Mouse (Mus musculus): ENCODE measurements around the gene Rtn4rl1. TPM values are rescaled to one million over a fixed set of nuclear protein-coding genes. Genes with fewer than 3 reads are reported as not detected.

The Rtn4rl1 gene
- polyA plus RNA-seq, 1 experiment, result 0.02 TPM

DNA sequence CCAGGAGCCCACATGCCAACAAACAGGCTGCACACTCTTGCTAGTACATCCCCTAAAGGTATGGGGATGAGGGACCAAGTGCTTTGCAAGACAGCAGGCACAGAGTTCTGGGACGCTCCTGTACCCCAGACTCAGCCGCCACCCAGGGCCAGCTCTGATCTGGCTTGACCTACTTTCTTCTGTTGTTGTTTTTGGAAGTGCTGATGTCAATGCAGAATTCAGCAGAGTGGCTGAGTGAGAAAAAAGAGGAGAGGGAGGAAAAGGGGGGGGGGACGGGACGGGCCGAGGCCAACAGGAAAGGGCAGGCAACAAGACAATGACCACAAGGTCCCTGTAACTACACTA, 86.5 kb downstream of the Rtn4rl1 start:
- TF ChIP-seq GATA1 (IDR thresholded peaks at IDR 0.05; ENCODE audit: low read length), result no peak

DNA sequence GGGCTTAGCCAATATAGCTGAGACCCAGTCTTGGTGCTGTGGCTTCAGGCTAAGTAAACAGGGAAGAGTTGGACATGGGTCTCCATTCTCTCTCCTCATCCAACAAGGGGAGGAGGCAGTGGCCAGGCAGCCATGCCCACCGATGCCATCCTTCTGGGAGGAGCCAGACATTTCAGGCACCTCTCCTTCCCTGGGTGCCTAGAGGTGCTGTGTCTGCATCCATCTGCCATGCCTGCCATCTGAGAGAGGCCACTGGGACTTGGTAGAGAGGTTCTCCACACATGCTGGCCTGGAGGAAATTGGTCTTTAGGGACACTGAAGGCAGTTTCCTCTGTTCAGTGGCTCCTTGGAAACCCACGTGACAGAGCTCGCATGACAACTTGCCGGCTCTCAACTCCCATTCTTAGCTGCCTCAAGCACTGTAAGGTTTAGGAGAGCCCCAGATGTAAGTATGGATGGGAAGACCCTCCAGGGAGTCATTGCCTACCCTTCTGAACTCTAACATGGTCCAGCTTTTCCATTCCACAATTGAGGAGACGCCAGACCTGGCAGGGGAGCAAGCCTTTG, 86.9 kb downstream of the Rtn4rl1 start:
- TF ChIP-seq GATA1 (IDR thresholded peaks at IDR 0.05; ENCODE audit: low read length), result no peak

DNA sequence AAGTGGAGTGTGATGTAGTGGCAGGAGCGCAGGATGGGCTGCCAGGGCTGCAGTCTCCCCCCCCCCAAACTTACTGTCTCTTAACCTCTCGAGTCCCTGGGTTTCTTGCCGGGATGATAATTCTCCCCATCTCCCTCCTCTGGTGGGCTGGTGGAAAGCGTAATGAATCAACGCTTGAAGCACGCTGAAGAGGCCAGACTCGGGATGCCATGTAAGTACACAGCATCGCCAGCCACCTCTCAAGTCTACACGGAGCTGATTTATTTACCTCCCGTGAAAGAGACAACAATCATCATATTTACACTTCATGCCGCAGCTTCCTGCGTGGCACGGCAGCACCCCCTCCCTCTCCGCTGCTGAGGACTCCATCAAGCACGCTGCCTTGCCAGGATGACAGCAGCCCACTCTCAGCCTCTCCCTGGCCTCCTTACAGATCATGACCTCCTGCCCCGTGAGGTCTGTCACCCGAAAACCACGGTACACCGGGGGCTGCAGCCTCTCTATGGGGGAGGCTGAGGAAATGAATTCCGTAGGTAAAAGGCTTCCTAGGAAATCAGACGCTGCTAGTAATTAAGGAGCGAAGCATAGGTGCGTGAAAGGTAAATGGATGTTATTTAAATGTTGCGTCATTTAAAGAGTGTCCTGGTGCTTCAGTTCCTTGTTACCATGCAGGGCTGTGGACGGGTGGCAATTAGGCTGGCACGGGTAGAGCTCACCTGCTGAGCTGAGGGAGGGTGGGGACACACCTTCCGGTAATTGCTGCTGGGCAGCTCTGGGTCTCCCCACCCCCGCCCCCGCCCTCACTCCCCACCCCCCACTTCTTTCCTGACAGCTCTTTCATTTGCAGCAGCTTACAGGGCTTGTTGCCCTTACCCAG, 88.0 kb downstream of the Rtn4rl1 start:
- TF ChIP-seq GATA1 (IDR thresholded peaks at IDR 0.05; ENCODE audit: low read length), result no peak

DNA sequence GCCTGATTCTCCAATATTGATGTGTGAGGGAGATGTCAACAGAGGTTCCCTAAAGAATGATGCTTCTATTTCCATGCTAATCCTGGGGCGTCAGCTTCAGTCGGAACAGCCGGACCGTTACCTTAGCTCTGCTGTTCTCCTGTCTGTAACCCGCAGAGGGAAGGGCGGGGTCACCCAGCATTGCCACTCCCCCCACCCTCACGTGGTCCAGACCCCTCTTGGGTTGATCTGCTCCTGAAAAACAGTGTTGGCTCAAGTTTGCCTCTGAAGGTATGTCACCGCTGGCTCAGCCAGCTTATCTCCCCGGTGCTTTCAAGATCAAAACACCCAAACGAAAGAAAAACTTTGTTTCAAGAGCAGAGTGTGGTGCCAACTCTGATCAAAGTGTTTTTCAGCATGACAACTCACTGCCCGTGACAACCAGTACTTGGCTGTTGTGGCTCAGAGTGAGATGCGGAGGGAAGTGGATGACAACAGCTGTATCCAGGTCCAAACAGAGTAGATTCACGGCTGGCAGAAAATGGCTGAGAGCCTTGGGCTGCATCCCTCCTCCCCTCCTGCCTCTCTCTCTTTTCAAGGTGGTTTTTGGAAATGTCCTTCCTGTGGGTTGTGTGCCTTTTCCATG, 89.0 kb downstream of the Rtn4rl1 start:
- no peak for TF ChIP-seq GATA1 (IDR thresholded peaks at IDR 0.05; ENCODE audit: low read length)

DNA sequence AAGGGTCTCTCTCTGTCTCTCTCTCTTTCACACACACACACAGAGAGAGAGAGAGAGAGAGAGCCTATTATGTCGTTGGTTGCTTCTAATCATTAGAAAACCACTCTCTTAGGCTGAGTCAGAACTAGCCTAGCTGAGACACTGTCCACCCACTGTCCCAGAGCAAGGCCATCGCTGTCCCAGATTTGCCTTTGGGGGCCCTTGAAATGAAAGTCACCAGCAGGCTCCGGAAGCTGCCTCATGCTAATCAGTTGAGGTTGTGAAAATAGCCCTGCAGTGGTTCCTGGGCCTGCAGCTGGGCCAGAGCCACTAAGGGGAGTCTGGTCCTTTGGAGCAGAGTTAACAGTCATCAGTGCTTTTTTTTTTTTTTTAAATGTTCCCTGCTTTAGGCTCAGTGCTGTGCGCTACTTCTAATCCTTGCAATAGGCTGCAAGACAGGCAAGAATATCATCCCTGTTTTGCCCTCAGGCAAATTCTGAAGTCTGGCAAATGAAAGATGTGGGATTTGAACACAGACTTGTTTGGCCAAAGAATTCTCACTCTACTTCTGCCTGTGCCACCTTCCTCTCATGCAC, 92.4 kb downstream of the Rtn4rl1 start:
- TF ChIP-seq GATA1 (IDR thresholded peaks at IDR 0.05; ENCODE audit: low read length), result no peak

DNA sequence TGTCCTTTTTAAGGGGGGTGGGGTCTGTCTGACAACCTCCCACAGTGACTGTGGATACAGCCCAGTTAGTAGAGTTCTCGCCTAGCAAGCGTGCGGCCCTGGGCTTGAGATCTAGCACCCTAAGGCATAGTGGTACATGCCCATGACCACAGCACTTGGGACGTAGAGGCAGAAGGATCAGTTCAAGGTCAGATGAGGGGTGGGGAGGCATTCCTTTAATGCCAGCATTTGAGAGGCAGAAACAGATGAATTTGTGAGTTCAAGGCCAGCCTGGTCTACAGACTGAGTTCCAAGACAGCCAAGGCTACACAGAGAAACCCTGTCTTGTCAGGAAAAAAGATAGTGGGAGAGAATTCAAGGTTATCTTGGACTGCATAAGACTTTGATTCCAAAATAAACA, 93.3 kb downstream of the Rtn4rl1 start:
- TF ChIP-seq GATA1 (IDR thresholded peaks at IDR 0.05; ENCODE audit: low read length), result no peak

DNA sequence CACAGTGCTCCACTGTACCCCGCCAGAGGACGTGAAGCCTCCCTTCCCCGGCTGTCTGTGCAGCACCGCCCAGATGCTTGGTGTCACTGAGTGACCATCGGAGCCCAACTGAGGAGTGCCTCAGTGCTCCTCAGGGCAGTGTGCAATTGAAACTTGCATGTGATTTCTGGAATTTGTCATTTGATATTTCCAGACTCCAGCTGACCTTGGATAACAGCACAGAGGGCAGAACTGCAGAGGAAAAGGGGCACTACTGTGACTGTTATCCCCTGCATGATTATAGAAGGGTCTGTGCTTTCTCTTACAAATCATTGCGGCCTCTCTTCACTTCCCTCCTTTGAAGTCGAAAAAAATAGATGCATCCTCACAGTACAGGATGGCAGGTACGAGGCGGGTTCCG, 94.4 kb downstream of the Rtn4rl1 start:
- TF ChIP-seq GATA1 (IDR thresholded peaks at IDR 0.05; ENCODE audit: low read length), result no peak

DNA sequence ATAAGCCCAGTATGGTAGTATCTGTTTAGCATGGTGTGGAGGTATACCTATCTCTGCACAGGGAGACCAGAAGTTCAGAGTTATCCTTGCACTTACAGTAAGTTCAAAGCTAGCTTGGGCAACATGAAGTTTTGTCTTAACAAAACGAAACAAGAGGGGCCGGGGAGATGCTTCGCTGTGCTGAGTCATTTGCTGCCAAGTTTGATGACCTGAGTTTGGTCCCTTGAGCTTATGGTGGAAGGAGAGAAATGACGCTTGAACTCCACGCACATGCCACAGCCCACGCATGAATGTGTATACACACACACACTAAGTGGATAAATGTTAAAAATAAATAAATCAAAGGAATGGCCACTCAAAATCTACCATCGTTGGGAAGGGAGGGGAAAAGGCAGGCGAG, 94.9 kb downstream of the Rtn4rl1 start:
- TF ChIP-seq GATA1 (IDR thresholded peaks at IDR 0.05; ENCODE audit: low read length), result no peak

DNA sequence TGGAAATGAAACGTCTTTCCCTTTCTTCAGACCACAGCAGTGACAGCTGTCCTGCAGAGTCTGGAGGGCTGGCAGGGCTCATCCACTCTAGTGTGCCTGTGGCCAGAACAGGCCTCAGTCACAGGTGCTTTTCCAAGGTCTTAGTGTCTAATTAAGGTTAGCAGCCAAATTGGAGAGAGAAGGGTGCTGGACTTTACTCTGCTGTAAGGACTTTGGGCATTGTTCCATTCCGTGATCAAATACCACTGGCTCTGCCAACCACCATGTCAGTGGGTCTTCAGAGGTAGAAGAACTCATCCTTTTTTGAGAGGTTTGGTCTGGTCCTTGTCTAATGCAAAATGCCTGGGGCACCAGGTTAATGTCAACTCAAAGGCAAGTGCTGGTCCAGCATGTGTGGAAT, 95.5 kb downstream of the Rtn4rl1 start:
- no peak for TF ChIP-seq GATA1 (IDR thresholded peaks at IDR 0.05; ENCODE audit: low read length)

DNA sequence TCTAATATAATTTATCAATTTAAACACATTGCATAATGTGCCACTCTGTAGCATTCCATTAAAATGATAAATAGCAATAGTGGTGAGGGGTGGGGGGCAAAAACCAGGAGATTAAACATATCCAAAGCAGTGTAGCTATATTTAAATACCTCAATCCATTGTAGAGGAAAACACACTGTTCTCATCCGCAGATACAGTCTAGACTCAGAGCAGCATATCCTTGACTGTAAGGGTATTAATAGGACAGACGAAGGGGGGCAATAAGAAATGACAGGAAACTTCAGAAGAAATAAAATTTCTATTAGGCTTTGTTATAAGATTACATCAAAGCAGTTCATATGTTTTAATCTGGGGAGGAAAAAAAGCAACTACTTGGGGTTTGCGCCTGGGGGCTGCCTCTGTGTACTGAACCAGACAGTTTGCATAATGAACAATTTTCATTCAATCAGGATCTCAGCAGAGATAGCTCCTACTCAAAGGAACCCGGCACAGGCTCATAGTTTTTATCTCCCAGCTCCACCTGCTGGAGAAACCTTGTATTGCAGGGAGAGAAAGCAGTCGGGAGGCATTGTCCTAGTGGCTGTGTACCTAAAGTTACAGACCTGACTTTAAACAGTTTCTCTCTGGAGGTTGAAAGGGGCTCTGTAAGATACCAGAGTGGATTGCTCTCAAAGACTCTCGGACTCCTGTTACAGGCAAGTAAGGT, 97.1 kb downstream of the Rtn4rl1 start:
- no peak for TF ChIP-seq GATA1 (IDR thresholded peaks at IDR 0.05; ENCODE audit: low read length)

DNA sequence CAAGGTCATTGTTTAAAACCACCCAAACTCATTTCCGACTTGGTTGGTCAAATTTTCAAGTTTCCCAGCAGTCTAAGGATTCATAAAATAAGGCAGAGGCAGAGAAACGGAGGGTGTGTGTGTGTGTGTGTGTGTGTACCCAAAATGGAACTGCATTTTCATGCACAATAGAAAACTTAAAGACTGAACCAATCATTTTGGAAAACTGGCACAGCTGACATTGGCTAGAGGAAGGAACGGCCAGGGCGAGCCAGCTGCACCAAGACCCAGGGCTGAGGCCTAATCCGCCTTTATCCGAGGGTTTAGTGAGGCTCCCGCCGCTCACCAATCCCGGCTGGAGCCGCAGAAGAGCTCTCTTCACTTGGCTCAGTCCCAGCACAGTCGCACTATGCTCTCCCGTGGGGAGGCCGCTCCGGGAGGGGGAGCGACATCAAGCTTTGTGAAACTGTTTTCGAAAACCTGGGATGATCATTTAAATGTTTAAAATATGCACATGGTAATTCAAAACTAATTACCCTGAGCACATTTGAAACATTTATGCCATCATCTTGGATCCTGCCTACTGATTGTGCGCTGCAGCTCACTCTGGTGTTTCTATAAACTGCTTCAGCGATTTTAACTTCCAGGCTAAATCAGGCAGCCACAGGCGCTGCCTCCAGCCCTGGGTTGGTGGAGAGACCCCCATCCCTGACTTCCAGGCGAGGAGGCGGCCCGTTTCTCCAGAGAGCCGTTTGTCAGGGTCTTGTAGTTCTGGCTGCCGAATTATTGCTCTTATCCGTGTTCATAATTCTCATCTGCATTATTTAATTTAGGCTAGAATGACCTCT, 98.0 kb downstream of the Rtn4rl1 start:
- TF ChIP-seq GATA1 (IDR thresholded peaks at IDR 0.05; ENCODE audit: low read length), result no peak

DNA sequence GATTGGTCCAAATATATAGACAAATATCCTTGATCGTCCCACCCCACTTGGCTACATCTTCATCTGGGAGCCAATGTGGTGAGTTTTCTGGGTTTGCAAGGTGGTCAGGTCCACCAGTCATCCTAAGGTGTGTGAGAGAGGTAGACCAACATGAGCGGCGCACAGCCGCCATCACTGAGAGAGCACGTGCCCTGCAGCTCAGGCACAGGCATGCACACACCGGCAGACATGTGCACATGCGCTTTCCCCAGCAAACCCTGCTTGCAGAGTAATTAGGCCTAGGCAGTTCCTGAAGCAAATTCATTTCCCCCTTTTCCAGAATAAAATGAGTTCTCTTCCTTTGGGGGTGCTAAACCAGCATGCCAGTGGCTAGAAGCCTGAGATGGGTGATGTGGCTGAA, 98.7 kb downstream of the Rtn4rl1 start:
- no peak for TF ChIP-seq GATA1 (IDR thresholded peaks at IDR 0.05; ENCODE audit: low read length)

DNA sequence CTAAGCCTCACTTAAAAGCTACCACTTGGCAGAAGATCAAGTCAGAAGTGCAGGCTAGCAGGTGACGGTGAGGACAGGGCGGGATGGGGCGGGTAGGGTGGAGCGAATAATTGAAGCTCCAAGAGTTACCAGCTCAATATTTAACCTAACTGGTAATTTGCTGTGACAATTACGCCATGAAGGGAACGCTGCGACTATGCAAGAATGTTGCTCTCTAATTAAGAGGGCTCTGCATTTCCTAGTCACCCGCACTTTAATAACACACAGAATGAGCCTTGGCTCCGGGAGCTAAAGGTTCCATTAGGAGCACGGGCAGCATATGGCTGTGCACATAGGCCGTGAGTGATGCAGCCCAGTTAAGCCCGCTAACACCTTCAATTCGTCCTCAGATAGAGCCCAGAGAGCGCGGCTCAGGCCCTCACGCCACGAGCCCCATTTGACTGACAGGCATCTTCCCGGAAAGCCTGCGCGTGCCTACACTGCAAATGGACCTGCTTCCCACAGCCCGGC, 100.3 kb downstream of the Rtn4rl1 start:
- no peak for TF ChIP-seq GATA1 (IDR thresholded peaks at IDR 0.05; ENCODE audit: low read length)

DNA sequence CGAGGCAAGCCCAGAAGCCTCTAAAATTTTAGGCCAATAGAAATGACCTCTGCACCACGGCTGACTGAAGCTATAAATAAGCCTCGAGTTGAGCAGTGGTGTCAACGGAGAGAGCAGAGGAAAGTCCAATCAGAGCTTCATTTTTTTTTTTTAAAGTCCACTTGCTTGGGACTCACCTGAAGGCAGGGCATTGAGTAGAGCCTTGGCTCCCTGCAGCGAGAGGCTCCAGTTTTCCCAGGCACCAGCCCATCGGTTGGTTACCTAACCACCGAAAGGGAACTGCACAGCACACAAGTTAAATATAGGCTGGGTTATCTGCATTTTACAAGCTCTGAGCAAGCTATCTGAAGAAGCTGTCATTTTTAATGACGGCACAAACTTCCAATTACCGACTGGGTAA, 101.3 kb downstream of the Rtn4rl1 start:
- TF ChIP-seq GATA1 (IDR thresholded peaks at IDR 0.05; ENCODE audit: low read length), result no peak
